Mouse (Mus musculus): ENCODE measurements around the gene Wnt3. TPM values are rescaled to one million over a fixed set of nuclear protein-coding genes. Genes with fewer than 3 reads are reported as not detected.

The Wnt3 gene
- total RNA-seq, 4 experiments from 2014 or later = 0.17 to 3.1 (median 1.3) TPM

DNA sequence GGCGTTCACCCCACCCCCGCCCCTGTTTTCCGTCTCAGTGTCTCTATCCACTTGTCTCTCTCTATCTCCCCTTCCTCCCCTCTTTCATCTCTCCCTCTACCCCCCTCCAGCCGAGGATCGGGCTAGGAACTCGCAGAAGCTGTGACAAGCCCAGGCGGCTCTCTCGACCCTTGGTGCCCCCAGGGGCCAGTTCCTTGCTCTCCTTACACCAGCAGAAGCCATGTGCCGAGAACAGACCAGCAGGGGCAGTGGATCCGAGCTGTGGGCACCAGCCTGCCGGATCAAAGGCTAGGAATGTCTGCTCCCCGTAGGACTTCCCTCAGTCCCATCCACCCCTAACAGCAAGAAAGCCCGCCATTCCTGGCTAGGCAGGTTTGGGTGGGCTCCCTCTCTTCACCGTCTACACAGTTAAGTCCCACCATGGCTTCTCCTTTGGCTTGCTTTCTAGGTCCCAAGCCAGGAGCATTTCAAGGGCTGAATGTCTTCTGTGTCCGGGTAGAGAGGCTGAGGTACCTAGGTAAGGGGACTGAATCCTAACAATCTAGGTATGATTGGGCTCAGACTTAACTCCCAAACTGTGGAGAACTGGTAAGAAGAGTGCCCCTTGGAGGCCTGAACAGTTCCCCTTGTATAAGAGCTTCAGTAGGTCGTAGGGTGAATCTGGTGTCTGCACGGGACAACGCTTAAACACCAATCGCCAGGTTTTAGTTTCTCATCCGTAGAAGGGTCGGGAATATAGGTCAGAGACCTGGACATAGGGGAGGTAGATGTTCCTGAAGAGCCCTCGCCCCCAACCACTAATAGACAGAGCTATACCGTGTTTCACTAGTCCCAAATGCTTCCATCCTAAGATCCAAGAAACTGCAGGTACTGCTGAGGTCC is 1.2 kb upstream of the Wnt3 start:
- no peak for DNase-seq

DNA sequence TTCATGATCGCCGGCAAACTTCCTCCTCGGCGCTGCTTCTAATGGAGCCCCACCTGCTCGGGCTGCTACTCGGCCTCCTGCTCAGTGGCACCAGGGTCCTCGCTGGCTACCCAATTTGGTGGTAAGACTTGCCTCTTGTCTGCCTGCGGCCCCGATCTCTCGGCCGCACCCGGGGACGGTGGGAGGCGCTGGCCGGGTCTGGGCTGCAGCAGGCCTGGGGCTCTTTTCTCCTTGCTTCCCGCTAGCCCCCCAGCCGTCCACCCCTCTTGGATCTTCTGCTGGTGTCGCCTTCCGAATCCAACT is 229 bp downstream of the Wnt3 start:
- no peak for DNase-seq

DNA sequence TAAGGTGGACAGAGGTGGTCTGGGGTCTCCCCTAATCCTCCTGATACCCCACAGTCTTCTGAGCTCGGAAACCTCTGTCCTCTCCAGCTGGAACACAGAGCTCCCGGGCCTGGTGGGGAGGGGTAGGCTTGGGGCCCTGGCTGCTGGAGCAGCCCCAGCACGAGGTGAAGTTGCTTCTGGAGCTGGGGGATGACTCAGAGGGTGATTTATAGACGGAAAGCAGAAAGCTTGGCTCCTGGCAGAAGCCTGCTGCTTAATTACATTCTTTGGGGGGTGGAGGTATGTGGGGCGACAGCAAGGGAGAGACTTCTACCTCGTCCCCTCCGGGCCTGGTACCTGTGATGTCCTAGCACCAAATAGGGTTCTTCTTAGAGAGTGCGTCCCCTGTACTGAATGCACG is 6.2 kb downstream of the Wnt3 start:
- peak; percentile 58 for DNase-seq

DNA sequence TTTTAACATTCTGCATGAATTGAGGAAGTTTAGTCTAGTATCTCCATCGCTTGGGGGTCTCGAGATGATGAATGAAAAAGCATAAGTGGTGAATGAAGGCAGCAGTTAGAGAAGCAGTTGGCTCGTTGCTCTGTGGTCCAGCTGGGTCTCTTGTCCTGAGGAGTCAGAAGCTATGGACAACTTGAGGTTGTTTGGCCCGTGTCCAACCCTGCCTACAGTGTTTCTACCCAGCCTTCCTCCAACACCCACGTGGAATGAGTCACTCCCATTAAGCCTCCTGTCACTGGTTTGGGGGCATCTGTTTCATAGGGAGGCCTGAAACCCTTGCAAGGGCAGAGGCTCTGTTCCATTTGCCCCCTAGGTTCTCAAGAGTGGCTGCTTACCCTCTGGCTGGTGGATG is 16.0 kb downstream of the Wnt3 start:
- DNase-seq = no peak

DNA sequence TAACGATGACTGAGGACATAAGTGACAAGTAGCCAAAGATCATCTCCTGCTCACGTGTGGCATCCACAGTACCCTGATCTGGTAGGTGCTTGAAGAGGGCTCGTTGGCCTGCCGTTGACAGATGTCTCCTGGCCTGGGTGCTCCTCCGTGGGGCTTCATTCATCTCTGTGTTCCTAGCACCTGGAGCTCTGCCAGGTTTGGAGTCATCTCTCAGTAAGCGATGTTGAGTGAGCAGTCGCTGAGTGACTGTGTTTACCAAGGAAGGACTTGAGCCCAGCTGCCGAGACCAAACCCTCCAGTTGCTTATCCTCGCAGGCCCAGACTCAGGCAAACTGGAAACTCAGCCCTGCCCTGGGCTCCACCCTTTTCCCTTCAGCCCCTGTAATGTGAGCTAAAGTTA is 27.2 kb downstream of the Wnt3 start:
- DNase-seq = no peak

DNA sequence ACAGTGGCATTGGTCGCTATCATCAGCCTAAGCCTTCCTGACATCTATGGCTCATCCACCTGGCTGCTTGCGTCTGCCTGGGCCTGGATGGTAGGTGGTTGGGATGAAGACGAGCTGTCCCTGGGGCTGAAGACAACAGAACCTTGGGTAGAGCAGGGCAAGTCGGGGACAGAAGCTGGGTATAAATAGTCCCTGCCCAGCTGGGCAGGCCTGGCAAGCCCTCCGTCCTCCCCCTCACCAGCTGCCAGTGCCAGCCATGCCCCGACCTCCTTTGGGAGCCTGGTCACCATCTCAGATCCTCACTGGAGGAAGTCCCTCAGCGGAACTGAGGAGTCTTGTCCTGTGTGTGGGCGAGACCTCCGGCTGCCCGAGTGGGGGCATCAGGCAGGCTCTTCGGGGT is 30.2 kb downstream of the Wnt3 start:
- DNase-seq = no peak

DNA sequence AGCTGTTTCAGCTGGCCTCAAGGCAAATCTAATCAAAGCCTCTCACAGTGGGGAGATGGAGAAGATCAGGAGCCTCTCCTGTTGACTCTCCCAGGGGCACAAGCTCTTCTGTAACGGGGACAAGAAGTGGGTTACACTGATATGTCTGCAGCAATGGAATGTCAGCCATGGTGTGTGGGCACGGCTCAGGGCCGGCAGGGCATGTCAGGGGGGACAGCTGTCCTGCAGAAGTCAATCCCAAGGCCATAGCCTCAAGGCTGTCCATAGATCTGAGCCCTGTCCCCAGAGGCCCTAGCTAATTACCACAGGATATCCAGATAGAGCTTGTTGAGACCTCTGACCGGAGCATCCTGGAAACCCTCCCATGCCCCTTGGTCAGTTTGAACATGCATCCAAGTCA is 30.9 kb downstream of the Wnt3 start:
- no peak for DNase-seq

DNA sequence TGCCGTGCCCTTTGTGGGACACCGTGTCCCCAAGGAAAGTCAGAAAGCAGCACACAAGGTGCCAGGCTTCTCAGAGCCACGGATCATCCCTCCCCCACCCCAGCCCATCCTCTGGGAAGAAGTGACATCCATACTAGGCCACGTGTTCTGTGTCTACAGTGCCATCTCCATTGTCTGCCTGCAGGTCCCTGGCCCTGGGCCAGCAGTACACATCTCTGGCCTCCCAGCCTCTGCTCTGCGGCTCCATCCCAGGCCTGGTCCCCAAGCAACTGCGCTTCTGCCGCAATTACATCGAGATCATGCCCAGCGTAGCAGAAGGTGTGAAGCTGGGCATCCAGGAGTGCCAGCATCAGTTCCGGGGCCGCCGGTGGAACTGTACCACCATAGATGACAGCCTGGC is 34.0 kb downstream of the Wnt3 start:
- no peak for DNase-seq

DNA sequence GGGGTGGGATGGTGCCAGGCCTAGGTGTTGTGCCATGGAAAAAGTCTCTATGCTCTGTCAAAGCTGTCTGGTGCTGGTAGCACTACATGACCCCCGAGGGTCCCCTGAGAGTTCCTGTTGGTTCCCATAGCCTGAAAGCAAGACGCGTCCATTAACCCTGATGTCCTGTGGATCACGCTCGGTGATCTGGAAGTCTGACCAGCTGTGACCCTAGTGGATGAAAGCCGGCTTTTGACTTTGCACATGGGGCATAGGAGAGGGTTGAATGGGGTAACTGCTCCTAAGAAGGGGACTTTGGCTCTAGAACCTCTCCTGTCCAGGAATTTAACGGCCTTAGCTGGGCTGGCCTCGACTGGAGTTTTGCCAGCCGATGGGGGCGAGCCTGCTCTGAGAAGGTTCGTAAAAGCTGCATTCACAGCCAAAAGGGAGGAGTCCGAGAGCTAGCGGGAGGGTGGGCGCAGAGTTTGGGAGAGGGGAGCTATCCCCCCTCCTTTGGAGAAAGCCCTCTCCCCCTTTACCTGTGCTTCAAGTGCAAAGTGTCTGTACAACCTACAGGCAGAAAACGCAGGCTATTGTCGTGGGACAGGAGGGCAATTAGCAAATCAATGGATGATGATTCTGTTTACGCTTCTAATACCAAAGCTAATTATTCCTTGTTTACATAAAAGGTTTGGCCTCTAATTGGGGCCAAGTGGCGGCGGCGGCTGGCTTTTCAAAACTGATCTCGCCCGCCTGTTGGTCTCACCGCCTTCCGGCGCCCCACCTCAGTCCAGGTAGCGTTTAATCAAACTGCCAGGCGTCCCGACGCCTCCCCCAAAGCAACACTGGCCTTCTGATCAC is 35.0 kb downstream of the Wnt3 start:
- DNase-seq = no peak

DNA sequence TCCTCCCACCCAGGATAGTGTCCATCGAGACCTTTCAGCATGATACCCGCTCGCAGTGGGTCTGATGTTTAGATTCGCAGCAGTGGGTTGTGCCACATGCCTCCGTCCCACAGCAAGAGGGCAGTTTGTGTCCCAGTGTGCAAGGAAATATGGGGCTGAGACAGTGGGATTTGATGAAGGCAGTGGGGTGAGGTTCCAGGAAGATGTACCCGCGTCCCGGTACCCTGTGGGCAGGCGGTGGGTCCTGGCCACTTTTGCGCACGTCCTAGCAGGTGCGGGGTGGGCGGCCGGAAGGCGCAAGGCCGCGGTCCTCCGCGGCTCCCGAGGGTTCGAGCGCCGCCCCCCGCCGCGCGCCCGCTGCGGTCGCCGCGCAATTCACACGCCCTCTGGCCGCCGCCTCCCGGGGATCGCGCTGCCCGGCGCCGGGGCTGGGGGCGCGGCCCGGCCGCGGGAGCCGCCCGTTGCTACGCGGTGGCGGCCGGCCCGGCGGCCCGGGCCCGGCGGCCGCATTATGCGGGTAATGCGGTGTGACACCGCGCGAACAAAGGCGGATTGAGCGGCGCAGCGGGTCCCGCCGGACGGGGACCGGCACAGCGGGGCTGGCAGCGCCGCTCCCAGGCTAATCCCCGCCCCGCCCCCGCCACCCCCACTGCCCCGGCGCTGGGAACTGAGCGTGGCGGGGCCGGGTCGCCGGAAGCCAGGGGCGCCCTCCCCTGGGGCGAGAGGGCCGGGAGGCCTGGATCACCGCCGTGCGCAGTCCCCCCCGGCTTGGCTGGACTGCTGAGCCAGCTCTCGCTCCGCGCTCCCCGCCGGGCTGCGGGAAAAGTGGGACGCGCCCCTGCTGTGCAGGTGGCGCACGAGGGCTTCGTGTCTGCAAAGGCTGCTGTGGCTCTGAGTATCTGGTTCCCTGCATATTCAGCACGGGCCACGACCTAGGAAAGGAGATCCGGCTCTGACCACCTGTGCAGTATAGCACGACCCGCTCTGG is 36.0 kb downstream of the Wnt3 start:
- DNase-seq = no peak

DNA sequence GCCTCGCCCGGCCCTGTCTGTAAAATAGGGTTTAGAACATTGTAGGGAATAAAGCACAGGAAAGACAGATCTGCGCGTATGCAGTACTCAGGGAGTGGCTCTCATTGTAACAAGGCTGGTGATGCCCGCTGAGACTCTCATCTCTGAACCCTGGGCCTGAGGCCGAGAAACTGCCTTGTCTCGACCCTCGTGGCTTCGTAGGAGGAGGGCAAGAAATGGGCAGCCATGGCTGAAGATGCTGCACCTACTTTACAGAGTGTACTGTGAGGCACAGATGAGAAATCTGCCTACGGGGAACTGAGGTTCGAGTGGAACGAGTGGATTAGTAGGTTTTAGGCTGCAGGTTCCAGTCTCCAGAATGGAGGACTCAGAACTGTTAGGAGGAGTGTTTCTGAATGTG is 36.7 kb downstream of the Wnt3 start:
- no peak for DNase-seq

DNA sequence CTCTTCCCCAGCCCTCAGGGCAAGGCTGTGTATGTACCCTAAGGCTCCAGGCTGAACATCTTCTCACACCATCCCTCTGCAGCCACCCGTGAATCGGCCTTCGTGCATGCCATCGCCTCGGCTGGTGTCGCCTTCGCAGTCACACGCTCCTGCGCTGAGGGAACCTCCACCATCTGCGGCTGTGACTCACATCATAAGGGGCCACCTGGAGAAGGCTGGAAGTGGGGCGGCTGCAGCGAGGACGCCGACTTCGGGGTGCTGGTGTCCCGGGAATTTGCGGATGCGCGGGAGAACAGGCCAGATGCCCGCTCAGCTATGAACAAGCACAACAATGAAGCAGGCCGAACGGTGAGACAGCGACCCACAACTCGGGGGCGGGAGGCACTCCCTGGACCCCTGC is 37.3 kb downstream of the Wnt3 start:
- no peak for DNase-seq

DNA sequence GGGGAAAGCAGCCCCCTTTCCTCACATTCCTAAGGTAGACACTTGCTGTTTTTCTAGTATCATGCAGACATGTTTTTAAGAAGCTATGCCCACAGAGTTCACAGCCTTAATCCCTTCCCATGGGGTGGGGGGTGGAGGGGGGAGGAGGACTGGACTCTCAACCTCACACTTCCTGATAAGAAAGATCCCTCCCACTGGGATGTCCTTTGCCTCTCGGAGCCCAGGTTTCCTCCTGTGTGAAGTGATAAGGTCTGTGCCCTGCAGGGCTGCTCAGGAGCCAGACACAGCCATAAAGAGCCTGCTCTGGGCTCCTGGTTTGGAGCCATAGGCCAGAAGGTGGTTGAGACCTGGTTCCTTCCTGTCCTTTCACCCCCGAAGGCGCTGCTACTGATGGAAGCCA is 40.9 kb downstream of the Wnt3 start:
- DNase-seq = no peak

DNA sequence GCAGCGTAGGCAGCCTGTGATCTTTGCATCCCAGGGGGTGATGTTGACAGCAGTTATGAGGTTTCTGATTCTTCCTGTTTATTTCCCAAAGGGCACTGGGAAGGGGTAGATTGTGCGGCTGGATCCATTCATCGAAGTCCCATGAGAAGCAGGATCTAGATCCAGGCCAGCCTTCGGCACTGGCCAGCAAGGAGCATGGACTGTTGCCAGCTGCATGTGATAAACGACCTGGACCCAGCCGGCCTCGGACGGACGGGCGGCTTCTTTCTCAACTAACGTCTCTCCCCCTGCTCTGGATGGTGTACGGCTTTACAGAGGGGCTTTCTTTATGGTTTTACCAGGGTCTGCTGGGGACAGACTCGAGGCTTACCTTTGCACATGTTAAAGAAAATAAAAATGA is 42.0 kb downstream of the Wnt3 start:
- peak; percentile 32 for DNase-seq

DNA sequence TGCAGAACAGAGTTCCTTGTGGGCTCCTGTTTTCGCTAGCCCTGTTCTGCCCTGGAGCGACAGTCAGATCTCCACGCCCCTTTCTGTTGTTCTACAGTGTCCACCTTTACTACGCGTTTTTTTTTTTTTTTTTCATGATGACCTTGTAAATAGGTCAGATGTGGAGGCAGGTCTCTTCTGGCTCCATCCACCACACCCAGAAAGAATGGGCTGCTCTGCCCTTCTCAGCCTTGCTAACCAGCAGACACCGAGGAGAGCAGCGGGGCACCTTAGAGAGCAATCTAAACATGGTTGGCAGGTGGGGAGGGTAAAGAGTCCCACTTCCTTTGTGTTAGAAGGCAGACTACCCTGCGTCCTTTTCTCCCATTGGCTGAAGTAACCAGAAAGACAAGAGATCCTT is 42.8 kb downstream of the Wnt3 start:
- no peak for DNase-seq

DNA sequence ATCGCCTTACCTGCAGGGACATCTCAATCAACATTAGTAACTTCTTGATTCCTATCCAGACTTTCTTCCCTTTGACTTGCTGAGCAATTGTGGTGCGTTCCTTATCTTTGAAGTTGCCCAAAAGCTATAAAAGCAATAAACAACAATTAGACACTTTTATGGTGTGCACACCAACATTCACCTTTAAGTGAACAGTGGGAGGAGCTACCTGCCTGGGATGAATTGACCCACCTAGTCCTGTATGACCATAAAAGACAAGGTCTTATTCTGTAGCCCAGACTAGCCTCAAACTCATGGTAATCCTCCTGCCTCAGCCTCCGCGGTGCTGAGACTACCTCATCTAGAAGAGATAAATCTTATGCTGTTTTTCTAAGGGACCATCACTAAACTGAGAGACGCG is 53.3 kb downstream of the Wnt3 start:
- DNase-seq = no peak

DNA sequence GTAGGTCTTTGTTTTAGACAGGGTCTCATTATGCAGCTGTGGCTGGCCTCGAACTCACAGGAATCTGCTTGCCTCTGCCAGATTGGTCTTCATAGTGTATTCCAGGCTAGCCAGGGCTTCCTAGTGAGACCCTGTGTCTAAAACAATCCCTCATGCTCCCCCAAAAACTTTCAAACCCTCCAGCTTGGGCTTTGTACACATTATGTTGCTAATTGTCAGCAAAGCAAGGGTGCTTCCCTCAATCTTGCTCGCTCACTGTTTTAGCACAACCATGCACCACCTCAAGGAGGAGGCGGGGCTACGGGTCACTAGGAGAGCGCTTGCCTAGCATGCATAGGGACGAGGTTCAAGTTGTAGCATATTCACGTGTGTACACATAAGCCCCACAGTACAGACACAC is 54.9 kb downstream of the Wnt3 start:
- DNase-seq = no peak

DNA sequence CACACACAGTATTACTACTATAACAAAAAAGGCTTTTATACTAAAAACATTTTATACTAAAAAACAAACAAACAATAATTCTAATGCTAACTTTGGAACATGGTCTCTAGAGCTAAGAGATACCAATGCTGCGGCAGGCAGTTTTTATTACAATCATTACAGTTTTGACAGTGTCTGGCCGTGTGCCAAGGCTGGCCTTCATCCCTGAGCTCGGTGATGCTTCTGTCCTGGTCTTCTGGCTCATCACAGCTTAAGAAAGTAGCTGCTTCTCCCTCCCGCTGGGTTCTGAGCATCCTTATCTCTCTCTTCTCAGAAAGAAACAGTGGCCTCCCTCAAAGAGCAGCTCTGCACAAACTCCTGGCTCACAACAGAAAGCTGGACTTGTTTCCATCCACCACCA is 56.0 kb downstream of the Wnt3 start:
- peak; percentile 47 for DNase-seq

DNA sequence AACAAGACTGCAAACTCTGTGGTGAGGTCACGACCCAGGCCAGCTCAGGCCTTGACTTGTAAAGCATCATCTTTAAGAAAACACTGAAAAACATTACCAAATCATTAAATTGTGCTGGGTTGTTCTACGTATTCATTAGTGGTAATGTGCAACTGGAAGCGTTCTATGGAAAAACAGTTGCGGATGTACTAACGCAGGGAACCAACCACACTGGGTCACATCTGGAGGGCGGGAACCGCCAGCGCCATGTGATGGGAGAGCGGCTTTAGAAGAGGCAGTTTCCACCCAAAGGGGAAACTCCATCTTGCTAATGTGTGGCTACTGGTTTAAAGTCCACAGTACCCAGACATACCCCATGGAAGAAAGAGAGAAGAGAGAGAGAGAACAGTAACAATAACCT is 56.5 kb downstream of the Wnt3 start:
- DNase-seq = no peak

DNA sequence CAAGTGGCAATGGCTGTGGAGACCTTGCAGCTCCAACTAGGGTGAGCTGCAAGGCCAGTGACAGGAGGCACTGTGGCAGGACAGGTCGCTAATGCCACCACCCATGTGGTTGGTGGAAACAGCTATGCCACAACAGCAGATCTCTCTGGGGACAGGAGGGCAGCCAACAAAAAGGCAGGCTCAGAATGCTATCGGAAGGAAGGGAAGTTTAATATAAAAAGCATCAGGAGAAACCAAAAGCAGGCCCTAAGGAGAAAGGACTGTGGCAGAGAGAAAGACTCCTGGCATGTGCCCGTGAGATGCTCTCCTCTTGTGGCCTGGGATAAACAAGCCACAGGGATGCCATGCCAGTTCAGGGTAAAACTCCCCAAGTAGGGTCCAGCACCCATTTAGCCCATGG is 57.8 kb downstream of the Wnt3 start:
- no peak for DNase-seq

DNA sequence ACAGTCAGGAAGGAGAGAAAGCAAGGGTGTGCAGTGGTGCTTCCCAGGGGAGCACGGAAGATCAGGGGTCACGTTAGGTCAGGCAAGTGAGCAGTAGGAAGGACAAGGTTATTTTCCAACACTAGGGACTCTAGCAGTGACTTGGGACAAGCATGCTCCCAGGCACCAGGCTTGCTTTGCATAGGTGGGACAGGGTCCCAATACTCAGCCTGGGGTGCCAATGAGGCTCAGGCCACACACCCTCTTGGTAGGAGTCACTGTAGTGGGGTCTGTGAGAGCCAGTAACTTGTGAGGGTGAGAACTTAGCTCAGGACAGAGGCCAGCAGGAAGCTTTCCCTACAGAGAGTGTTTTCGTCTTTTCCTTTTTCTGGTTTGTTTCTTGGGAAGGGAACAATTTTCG is 58.4 kb downstream of the Wnt3 start:
- no peak for DNase-seq

DNA sequence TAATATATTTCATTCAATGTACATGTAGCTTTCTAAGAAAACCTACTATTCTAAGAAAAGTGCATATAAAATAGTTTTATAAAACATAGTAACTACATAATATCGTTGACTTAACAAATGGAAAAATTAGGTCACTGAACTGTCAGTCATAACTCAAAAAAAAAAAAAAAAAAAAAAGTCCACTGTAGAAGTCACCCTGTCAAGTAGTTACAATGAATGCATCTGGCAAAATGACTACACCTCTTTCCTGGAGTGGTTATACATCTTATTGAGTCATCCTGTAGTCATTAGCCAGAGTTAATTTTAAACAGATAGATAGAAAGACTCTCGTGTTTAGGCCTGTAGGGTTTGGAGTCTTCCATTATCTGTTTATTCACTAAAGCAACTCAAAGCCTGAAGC is 65.0 kb downstream of the Wnt3 start:
- DNase-seq = no peak

DNA sequence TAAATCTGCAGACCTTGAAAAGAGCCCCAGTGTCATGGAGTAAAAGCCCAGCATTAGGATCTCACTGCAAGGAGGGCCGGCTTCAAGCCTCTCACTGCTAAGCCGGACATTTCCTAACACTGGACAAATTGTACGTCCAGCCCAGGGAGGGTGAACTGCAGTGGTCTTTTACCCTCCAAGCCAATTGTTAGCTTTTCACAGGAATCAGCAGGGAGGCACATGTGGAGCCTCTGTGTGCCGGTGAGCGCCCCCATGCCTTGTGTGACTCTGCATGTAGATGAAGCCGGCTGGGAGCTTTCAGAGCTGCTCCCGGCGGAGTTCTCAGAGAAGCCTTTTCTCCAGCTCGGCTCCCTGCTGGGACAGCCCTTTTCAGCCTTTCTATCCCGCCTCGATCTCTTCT is 66.9 kb downstream of the Wnt3 start:
- no peak for DNase-seq
